Mouse (Mus musculus) thymus, adult 18-20 months (tissue): ENCODE results near the gene Dapk1.
"Not testable (repeated sequence)": the region's sequence is repeated elsewhere in the genome, so short reads cannot be mapped to it uniquely, and the experiment has no call there.

Experiments
- DNase-seq, 2 experiments: peaks; one replicate each; pipeline ENCODE4 v3.0.0; 2022; ENCODE audit warnings: mixed read lengths in 2 of 2

Gene Dapk1

DNA sequence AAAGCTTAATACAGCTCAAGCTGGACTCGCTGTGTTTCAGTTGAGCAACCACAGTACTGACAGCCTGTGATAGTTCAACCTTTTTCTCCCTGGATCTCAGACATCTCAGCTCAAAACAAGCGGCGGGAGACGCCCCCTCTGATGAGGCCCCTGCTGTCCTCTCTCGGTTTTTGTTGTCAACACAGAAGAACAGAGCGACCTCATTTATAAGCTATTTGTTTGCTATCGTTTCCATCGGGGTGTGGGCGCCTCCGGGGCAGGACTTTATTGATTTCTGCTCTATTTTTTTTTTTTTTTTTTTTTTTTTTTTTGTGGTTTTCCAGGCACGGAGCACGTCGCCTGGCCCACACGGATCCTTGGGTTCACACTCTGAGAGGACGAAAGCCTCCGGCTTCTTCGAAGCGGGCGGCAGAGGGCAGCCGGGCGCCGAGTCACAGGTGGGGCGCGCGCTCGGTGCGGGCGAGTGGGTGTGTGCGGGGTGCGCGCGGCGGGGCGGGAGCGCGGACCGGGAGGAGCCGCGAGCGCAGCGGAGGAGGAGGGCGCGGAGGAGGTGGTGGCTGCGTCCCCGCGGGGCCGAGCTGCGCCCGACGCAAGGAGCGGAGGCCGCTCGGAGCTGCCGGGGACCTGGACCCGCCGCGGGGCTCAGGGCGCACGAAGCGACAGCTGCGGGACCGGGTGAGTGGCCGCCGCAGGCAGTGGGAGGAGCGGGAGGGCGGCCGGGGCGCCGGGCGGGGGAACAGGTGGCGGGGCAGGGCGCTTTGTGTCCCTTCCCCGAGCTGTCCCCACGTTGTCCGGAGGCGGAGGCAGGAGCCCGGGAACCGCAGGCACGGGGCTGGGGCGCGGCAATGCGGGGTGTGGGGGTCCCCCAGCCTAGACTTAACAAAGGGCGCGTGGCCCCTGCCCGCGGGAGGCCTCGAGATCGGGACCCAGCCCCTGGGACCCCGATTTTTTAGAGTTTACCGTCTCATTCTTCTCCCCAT, at the start of gene Dapk1:
Dapk1 (plus strand) TSS at position 512 of the 980 bp plus-strand sequence.
- DNase-seq = peak; percentile 62 to 70

DNA sequence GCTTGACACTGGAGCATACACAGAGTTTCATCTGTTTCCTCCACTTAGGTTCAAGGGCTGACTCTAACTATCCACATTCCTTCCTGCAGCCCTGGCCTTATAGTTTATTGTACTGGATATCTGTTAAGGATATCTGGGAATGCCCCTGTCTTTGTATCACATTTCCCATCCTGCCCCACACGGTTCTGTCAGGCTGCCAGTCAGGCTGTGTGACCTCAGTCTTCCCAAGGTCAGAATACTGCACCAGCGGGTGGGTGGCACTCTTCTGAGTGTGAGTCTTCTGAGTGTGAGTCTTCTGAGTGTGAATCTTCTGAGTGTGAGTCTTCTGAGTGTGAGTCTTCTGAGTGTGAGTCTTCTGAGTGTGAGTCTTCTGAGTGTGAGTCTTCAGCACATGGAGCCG, 48.4 kb upstream of the Dapk1 start:
- DNase-seq = no peak

DNA sequence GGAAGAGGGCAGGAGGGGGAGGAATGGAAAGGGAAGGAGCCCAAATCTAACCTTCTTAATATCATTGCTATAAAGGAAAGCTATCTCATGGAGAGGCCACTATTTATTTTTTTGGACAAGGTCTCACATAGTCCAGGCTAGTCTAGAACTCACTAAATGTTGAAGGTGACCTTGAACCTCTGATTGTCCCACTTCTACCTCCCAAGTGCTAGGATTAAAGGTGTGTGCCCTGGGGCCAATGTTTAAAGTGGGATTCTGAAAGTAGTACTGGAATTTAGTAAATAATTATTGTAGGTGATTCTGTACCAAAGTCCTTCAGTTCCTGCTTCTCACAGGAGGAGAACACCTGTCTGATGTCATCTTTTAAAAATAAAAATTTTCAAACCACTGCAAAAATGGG, 45.3 kb upstream of the Dapk1 start:
- no peak for DNase-seq

DNA sequence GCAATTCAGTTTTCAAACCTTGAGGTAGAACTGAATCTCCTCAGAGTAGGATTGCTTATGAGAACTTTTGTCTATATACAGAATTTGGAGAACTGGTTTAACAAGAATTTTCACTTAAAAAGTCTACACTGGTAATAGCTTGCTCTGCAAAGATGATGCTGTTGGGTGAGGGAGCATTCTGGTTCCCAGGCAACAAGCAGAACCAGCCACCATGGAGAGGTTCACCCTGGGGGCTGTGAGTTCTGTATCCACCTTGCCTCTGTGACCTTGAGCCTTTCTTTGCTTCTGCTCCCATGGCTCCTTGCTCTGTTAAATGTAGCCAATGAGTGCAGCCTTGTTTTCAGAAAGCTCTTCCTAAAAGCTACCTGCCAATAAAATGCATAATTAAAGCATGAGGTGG, 44.8 kb upstream of the Dapk1 start:
- DNase-seq = no peak

DNA sequence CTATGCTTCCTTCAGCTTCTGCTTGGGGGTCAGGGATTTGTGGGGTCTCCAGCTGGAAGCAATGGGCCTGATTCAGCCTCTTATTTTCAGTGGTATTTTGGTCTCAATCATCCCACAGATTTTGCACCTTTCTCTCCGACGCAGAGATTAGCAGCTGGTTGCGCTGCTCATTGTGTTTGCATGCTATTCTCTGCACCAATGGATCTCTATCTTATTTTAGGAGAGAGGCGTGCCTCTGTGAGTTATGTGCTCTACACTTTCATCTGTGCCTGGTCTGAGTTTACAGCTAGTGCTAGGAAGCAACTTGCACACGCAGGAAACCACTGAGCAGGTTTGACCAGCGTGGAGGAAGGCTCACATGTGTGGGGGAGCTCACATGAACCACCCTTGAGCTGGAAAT, 37.4 kb upstream of the Dapk1 start:
- DNase-seq = no peak

DNA sequence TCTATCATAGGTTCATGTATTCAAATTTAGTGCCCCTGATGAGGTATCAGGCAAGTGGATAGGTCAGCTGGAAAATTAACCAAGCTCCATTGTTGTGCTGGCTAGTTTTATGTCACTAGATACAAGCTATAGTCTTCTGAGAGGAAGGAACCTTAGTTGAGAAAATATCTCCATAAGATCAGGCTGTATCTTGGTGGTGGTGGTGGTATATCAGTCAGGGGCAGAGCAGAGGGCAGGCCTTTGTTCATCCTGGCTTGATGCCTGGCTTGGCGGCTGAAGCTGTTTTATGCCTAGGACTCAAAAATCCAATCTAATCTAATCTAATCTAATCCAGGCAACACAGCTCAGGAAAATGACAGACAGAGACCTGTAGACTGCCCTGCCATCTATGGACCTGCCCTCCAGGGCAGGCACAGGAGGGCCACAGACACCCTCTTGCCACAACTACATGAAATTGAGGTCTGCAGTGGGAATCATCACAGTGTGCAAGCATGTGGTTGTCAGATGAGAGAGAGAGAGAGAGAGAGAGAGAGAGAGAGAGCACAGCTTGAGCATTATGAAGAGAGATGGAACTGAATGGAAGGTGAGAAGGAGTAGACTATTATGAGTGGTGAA, 32.7 kb upstream of the Dapk1 start:
- DNase-seq = no peak

DNA sequence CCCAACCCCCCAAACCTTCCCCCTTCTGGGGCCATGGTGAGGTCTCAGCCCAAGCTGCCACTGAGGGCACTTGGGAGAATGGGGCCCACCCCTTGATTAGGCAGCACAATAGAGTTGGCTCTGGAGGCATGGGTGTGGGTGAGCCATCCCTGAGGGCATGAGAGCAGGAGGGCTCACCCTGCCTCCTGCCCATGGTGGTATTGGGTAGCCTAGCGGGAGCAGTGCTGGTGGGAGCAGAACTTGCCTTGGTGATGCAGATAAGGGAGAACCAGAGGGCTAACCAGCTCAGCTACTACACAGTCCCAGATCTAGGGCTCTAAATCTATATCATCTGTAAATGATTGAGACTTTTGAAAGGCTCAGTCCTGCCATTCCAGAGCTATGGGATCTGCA, 32.2 kb upstream of the Dapk1 start:
- no peak for DNase-seq

DNA sequence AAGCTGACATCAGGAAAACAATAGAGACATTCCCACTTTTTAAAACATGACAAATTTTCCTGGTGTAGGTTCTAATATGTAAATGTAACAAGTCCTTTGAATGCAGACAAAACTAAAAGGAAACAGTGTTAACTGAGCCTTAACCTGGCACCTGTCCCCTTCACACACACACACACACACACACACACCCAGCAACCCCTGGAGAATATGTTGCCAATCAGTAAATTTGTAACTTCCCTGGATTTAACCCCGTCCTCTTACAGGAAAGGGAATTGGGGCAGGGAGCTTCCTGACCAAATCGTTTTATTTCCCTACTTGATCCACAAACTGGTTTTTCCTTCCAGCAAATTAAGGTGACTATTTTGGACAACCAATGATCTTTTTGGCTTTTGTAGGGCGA, 28.2 kb upstream of the Dapk1 start:
- DNase-seq = no peak

DNA sequence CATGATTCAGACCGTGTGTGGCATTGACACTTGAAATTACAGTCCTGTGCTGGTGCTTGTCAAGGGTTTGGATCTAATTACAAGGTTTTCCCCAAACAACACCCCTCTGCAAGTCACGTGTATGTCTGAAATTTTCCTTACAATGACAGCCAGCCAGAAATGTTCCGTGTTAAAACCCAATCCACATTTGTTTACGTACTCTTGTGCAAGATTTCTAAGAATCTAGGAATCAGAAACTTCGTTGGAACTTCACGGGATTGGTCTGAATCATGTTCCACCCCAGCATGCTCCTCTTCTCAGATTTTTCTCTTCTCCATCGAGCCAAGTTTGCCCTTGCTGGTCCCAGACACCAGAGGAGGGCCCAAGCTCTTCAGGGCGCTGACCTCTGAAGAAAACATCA, 27.8 kb upstream of the Dapk1 start:
- no peak for DNase-seq

DNA sequence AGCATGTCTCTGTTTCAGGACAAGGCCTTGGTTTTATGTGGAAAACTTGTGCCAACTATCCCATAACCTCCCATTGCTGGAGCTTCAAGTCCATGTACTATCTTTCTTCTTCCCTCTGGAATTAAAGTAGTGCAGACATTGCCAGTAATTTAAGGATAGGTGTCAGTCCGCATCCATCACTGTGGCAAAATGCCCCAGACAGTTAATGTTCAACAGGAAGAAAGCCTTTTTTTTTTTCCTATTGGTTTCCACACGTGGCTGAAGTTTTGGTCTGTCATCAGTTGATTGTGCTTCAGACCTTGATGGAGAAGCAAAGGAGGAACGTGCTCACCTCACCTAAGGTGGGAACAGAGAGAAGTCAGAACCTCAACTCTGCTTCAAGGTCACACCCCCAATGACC, 23.2 kb upstream of the Dapk1 start:
- DNase-seq = no peak

DNA sequence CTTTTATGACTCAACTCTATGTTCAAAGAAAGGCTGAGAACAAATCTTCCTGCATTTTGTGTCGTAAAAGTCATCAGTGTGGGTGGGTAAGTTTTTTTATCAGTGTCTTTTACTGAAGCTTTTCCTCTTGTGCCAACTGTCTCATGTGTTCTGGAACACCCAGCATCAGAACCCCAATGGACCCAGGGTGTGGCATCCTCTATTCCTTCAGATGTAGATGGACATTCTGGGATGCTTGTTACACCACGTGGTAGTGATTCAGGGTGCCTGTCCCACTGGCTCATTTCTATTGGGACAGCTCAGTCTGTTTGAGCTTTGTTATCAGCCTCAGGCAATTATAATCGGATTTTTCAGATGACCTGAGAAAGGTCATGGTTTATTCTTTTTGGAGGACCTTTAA, 6.9 kb upstream of the Dapk1 start:
- DNase-seq = no peak

DNA sequence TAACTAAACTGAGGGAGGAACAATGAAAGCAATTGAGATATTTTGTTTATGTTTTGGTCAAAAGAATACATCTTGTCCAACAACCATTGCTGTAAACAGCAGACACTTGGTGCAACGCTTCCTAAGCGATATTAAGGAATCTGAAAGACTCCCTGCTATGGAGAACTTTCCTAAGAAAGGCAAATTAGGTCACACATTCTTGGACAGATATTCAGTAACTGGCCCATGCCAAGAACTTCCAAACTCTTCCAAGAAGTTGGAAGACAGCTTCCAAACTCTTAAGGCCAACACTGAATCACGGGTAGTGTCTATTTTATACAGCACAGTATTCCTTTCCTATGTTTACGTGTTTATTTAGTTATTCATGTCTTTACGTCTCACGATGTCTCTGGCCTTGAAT, 6.2 kb upstream of the Dapk1 start:
- no peak for DNase-seq

DNA sequence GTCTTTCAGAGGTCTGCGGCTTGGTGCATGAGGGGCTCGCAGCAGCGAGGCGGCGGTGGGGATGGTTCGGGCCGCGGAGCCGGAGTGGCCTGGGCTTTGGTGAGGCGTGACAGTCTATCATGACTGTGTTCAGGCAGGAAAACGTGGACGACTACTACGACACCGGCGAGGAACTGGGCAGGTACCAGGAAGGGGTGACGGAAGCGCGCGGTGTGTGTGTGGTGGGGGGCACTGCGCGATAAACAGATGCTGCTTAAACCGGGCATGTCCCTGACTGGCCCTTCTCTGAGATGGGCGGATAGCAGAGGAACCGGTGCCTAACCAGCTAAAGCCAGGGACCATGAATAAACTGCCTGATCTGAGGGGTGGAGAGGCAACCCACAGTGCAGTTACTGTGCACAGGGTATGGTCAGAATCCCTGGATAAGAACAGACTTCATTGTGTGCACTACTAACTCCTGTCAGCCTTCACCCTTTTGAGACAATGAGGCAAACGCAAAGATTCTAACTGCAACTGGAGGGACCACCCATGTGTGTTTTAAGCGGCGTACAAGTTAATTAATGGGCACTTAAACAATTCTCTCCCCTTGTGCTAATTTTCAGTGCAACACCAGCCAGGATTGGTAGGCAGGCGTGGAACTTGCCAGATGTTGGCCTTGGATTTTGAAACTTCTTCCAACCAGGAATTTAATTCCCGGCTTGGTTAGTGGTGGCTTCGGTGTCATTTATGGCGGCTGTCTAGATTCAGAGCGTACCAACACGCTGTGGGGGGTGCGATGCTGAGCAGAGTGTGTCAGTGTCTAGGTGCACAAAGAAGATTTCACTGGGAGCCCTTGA, 887 bp downstream of the Dapk1 start:
- peak; percentile 24 to 41 for DNase-seq

DNA sequence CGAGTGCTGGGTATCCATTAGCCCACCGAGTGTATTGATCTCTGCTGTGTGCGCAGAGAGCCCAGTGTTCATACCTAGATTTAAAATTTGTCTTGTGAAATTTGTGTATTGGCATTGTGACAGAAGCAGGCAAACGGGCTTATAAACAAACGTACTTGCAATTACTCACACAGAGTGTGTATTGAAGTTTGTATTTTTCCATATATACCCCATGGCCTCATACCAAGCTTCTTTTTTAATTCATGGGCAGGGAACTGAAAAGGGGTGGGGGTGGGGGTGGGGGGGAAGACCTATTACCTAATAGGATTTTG, 1.5 kb downstream of the Dapk1 start:
- DNase-seq = no peak

DNA sequence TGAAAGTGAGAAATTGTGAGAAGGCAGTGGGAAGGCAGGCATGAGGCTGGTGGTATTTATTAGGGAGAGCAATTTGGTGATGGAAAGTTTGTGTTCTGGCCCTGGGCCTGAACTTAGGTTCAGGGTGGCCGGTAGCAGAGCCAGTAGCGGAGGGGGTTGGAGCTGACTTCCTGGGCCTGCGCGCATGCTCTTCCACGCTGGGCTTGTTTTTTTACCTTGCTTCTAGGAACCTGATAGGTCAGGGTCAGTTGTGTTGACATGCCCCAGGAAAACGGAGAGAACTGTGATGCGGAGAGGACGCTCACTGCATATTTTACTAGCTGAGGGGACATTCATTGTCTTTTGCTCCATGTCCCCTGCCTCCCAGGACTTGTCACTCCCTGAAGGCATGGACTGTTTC, 5.7 kb downstream of the Dapk1 start:
- no peak for DNase-seq

DNA sequence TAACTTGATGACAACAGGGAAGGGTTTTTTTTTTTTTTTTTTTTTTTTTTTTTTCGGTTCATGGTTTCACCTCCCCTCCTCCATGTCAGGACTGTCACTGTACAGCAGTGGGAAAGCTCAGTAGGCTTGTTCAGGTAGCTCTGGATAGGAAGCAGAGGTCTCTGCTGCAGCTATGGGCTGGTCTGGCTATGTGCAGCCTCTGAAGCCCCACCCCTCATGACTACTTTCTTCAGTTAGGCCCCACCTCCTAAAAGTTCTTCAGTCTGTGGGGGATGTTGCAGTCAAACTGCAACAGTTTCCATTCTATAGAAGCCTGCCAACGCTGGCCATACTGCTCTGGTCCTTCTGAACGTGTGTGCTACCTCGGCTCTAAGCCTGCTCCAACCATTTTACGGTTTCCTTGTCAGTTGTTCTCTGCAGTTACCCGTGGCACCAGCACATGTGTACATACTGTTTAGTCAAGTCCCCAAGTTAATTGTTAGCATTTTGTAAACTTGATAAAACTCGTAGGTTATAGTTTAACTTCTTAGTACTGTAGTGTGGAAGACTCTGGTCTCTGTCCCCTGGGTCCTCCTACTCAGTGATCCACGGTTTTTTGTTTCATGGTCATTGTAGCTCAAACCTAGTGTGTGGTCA, 6.8 kb downstream of the Dapk1 start:
- no peak for DNase-seq

DNA sequence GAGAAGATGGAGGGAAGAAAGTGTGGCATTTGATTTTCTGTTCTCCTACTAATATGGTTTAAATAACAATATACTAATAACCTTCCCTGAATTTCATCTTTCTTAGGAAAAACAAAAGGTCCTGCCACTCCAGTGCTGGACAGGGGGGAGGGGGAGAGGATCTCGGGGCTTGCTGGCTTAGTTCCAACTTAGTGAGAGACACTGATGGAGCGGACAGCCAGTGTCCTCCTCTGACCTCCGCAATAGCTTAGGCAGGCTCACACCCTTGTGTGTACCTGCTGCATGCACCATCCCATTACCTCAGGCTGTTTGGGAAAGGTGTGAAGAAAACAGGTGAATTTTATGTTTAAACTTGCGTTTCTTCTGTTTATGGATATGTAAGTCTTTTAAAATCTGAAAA, 7.5 kb downstream of the Dapk1 start:
- DNase-seq = no peak

DNA sequence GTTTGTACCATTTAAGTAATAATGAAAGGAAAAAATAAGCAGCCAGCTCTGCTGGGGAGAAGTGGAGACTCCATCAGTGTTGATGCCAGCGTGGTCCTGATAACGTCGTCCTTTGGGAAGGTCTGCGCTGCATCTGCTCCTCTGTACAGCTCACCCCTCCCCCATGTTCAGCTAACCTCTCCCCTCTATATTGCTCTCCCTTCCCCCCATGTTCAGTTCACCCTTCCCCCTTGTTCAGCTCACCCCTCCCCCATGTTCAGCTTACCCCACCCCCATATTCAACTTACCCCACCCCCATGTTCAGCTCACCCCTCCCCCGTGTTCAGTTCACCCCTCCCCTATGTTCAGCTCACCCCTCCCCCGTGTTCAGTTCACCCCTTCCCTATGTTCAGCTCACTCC, 8.8 kb downstream of the Dapk1 start:
- no peak for DNase-seq

DNA sequence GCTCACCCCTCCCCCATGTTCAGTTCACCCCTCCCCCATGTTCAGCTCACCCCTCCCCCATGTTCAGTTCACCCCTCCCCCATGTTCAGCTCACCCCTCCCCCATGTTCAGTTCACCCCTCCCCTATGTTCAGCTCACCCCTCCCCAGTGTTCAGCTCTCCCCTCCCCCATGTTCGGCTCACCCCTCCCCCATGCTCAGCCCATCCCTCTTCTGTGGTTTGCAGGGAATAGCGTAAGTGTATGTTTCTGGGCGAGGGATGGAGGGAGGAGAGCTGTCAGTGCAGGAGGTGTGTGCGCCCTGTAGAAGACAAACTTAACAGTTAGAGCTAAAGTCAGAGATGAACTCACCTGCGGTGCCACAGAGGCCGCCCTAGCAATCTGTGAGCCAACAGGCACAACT, 9.2 kb downstream of the Dapk1 start:
- DNase-seq = not testable (repeated sequence)

DNA sequence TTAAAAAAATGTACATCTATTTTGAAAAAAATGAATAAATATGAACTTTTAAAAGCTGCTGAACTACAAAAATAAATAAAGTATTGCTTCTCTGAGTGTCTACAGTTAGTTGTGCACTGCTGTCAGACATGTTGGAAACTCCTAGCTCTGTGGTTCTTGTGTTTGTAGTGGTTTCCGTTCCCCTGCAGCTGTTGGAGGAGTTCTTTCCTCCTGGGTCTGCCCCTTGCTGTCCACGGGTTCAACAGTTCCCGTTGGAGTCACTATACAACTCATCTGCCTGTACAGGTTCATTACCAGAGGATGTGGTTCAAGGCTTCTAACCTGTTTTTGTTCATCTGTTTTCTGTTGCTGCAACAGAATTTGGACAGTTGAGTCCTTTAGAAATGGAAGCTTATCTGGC, 10.4 kb downstream of the Dapk1 start:
- peak; percentile 37 to 55 for DNase-seq

DNA sequence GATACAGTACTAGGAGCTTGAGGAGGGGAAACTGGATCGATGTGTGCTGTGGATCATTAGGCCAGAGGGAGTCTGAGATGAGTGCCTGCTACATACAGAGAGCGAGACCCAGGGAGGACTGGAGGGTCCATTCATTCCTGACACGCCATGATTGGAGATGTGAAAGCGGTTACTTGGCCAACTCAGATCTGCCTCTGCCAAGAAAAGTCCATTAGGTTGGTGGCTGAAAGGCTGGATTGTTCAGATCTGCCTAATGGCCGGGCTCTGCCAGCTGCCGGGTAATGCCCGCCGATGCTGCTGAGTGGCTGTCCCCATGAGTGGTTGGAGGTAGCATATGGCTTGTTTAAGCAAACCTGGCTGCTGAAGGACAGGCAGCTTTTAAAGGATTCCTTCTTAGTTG, 12.4 kb downstream of the Dapk1 start:
- DNase-seq = no peak

DNA sequence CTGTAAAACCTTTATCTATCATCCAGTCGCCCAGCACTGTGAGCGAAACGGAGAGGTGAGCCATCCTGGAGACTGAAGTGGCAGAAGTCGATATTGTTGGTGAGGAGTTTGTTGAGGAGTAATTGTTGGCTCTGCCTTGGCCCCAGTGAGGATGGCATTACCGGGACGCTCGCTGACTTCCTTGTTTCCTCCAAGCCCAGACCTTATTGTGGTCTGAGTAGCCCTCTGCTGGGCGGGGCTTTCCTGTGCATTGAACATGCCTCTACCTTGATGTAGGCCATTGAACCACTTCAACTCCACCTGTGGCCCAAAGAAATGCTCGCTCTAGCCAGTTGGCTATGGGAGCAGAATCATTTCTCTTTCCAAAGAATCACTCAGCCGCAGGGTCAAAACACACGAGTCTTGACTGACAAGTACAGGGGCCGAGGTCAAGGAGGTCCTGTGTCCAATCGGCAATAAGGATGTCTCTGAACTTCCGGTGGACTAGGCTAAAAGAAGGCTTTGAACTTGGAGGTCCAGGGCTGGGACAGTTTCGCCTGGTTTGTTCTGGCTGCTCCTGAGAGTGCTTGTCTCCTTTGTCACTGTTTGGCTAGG, 13.4 kb downstream of the Dapk1 start:
- no peak for DNase-seq

DNA sequence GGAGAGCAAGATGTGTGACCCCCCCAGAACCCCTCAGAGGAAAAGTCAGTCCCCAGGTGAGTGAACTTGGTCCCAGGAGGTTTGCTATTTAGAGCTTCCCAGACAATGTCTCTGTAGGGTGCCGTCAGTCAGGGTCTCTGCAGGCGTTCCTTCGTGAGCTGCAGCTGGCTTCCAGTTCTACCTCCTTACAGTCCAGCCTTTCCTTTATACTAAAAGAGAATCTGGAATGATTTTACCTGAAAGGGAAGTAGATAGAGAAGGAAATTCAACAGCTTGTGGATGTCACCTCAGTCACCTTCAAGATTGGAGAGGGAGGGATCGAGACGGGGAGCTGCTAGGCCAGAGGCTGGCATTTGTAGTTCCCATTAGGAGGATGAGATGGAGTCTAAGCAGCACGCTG, 14.3 kb downstream of the Dapk1 start:
- no peak for DNase-seq
